Mouse (Mus musculus) heart, postnatal 0 days (tissue): ENCODE measurements around the gene Zfp282.

Experiments
- CTCF ChIP-seq: IDR thresholded peaks from 2 replicates; pipeline ENCODE4 v1.5.1; 2016; ENCODE audit warnings: antibody characterized with exemption, control low read depth, low read depth
- EP300 ChIP-seq: IDR thresholded peaks from 2 replicates; pipeline ENCODE4 v1.6.1; 2016; ENCODE audit warnings: antibody characterized with exemption, low read depth

GRCm38 (mm10) chr6:47953191-47953726, 76.3 kb downstream of the Zfp282 start, which contains the start of gene Zfp956:
- TF ChIP-seq CTCF (0 out of 2 replicates have a peak, but pooled peaks have one; percentile 4), EP300 (no peak)
